Mouse (Mus musculus): ENCODE results near the gene Krba1. TPM values are rescaled to one million over a fixed set of nuclear protein-coding genes. Genes with fewer than 3 reads are reported as not detected.

Krba1 gene
- polyA plus RNA-seq, 1 experiment from 2014 or later = 29.4 TPM

DNA sequence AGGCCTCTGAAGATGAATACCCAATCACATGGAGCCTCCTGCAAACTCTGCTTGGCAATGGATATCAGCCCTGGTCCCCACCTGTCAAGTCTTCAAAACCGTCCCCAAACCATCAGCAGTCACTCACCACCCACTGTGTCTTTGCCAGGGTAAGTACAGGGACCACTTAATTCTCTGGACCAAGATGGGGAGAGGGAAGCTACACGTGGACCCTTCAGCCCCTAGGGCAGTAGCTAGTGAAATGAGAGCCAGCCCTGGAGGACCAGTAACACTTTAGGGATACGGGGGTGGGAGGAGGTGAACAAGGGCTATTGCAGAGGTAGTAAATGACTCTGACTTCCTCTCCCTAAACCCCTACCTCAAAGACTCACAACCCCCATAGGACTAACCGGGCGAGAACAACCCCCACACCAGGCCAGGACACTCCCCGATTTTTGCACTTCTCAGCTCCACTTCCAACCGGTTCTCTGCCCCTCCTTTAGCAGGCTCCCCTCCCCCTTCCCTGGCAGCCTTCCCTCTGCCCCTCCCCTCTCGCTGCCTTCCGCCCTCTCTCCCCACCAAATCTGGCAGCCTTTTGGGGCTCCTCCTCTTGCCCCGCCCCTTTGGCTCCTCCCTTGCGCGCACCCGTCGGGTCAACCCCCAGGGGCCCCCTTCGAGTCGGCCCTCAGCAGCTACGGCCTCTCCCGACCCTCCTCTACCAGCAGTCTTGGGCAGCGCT is 48.4 kb downstream of the Krba1 start:
- peak overlapping the region; percentile 95 for H3K4me2 ChIP-seq (replicated peaks)
- WGBS = 3% methylated on average over 19 of the region's 19 CpGs
- ATAC-seq (replicated peaks) = peak; percentile 75
- peaks cover 12% of the 10 kb centered on the region; the same call in 1 of the 2 replicates for H3K36me3 ChIP-seq
- H3K27ac ChIP-seq (replicated peaks) = peak overlapping the region; percentile 89
- H3K9me3 ChIP-seq = no peaks in the 10 kb centered on the region
- H3K9ac ChIP-seq (replicated peaks) = peak overlapping the region; percentile 56
- H3K27me3 ChIP-seq = peaks cover 10% of the 10 kb centered on the region; the same call in 1 of the 2 replicates
- peak overlapping the region; percentile 62 for H3K4me3 ChIP-seq
- H3K4me1 ChIP-seq = peaks cover 29% of the 10 kb centered on the region

DNA sequence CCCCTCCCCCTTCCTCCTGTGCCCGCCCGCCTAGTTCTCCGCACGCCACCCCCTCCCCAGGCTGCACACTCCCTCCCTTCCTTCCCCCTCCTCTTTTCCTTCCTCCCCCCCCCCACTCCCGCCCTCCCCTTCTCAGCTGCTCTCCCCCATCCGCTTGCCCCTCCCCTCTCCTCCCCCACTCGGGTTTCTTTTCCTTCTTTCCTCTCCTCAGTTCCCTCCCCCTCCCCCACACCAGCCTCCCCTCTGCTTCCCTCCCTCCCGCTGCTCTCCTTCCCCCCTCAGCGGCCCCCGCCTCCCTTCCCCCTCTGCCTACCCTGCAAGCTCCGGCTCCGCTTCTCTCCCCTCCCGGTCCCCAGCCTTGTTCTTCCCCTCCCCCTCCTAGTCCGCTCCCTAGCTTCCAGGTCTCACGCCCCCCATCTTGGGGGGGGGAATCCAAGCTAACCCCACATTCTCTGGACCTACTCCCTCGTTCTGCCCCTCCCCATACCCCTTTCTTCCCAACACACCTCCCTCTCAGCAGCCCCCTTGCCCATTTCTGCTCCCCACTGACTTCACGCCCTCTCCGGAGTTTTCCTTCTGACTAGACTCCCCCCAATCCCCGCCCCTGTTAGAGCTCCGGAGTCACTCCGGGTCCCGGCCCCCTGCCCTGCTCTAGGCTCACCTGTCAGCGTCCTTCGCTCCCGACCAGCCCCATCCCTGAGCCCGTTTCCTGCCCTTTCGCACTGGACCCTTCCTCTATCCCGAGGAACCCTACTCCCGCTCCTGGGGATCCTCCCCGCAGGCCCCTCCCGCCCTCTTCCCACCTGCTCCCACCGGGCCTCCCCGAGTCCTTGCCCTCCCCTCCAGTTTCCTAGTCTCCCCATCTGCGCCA is 49.2 kb downstream of the Krba1 start:
- Histone ChIP-seq H3K36me3 (peaks cover 12% of the 10 kb centered on the region; the same call in 1 of the 2 replicates), H3K9me3 (no peaks in the 10 kb centered on the region), H3K4me2 (replicated peaks) (peak overlapping the region; percentile 95), H3K9ac (replicated peaks) (peak overlapping the region; percentile 75), H3K27me3 (peaks cover 4% of the 10 kb centered on the region; the same call in 1 of the 2 replicates), H3K4me1 (peaks cover 21% of the 10 kb centered on the region), H3K27ac (replicated peaks) (peak overlapping the region; percentile 89), H3K4me3 (peak overlapping the region; percentile 62)
- ATAC-seq (replicated peaks) = peak; percentile 71
- WGBS = 2% methylated on average over 31 of the region's 34 CpGs

DNA sequence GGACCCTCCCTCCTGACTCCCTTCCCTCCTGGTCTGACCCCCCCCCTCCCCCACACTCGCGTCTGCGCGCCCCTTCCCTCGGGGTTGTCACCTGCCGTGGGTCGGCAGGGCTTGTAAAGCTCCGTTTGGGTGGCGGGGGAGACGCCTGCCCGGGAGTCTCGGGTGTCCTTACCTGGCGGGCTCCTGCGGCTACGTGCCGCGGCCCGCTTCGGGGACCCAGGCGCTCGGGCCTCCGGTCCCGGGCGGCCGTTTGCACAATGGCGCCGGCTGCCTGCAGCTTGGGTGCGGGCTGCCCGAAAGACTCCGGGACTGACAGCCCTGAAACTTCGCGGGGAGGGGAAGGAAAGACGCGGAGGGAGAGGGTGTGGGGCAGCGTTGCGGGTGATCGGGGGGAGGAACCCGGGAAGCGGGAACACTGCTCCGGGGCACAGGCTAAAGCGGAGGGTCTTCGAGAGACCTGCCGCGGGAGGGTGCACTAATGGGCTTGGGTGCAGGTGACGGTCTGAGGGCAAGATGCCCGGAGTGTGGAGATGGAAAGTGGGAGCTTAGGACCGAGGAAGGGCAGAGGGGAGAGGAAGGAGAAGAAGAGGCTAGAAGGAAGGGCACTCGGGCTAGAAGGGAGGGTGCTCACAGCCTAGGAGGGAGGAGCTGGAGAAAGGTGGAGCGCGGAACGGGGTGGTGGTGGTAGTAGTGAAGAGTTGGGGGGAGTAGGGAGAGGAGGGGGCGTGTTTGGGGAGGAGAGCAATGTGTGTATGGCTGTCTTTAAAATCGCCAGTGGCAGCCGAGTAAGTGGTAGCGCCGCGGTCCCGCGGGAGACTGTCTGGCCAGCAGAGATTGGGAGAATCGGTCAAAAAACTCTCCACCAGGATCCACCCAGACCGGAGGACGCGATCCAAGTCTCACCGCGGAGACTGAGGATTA is 50.1 kb downstream of the Krba1 start, which contains the start of gene Zfp467:
TSS of gene Zfp467 (minus strand) at position 645 of the 921 bp plus-strand sequence.
- peaks cover 12% of the 10 kb centered on the region; the same call in 1 of the 2 replicates for H3K36me3 ChIP-seq
- no peaks in the 10 kb centered on the region for H3K27me3 ChIP-seq
- WGBS = under 1% methylated on average over 65 of the region's 65 CpGs
- ATAC-seq (replicated peaks) = peak; percentile 33
- H3K27ac ChIP-seq (replicated peaks) = peak within 1 kb of the TSS; percentile 89
- H3K4me1 ChIP-seq = peaks cover 21% of the 10 kb centered on the region
- H3K9me3 ChIP-seq = no peaks in the 10 kb centered on the region
- peak within 1 kb of the TSS; percentile 75 for H3K9ac ChIP-seq (replicated peaks)
- peak within 1 kb of the TSS; percentile 62 for H3K4me3 ChIP-seq
- H3K4me2 ChIP-seq (replicated peaks) = peak within 1 kb of the TSS; percentile 95

DNA sequence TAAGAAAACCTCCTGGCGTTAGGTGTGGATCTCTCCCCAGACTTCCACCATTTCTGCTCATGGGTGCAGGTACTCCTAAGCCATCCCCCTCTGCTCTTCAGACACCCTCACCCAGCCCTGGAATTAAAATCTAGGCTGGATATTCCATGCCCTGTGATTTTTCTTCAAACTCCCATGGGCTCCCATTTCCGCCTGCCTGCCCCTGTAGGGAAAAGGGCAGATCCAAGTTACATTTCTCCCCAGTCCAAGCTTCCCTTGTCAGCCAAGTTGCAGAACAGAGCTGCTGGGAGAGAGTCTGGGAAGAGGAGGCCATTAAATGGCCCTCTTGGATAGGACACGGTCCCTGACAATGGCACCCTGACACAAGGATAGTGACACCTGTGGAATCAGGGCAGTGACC is 50.9 kb downstream of the Krba1 start:
- H3K9me3 ChIP-seq = no peaks in the 10 kb centered on the region
- peaks cover 12% of the 10 kb centered on the region; the same call in 1 of the 2 replicates for H3K36me3 ChIP-seq
- H3K4me2 ChIP-seq (replicated peaks) = peak overlapping the region; percentile 95
- peak overlapping the region; percentile 75 for H3K9ac ChIP-seq (replicated peaks)
- H3K27me3 ChIP-seq = no peaks in the 10 kb centered on the region
- peaks cover 21% of the 10 kb centered on the region for H3K4me1 ChIP-seq
- H3K27ac ChIP-seq (replicated peaks) = peak overlapping the region; percentile 89
- no peak for ATAC-seq (replicated peaks)
- H3K4me3 ChIP-seq = peak overlapping the region; percentile 62
- 41% methylated on average over 3 of the region's 3 CpGs for WGBS

DNA sequence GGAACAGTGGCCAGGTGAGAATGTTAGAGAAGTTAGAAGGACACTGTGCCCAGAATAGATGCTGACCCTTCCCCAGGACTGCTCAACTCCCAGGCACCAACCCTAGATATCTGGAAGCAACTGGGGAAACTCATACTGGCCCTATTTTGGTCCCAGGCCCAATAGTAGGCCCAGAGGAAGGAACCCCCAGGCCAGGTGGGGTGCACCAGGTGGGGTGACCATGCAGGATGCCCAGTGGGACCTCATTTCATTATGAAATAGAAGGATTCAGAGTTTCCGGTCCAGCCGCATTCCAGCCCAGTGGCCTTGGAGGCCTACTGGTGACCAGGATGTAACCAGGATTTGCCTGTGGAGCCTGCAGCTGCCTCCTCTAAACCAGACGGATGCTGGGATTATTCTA is 51.5 kb downstream of the Krba1 start:
- Histone ChIP-seq H3K9me3 (no peaks in the 10 kb centered on the region), H3K36me3 (peaks cover 6% of the 10 kb centered on the region; the same call in 1 of the 2 replicates), H3K4me1 (peaks cover 21% of the 10 kb centered on the region), H3K27ac (replicated peaks) (no peak overlapping the region), H3K9ac (replicated peaks) (no peak overlapping the region), H3K4me2 (replicated peaks) (no peak overlapping the region), H3K27me3 (no peaks in the 10 kb centered on the region), H3K4me3 (no peak overlapping the region)
- WGBS = 71% methylated on average over 3 of the region's 3 CpGs
- ATAC-seq (replicated peaks) = no peak

DNA sequence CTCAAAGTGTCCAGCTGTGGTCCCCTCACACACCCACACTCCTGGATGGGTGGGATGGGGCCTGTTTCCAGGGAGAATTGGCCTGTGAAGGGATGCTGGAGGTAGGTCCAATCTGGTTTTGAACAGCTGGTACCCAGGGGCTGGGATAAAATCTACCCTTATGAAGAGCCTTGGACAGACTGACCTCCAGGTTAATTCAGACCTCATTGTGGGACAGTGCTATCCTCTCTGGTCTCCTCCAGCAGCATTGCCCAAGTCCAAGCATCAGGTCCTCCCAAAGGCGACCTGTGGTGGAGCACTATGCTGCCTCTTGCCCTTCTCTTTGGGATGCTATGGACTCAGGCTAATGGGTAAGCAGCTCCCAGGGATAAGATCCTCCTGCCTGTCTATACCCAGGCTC is 52.5 kb downstream of the Krba1 start, which contains the start of gene Sspo:
TSS of gene Sspo (plus strand) at position 301 of the 400 bp plus-strand sequence.
- Histone ChIP-seq H3K9ac (replicated peaks) (no peak within 1 kb of the TSS), H3K4me3 (no peak within 1 kb of the TSS), H3K4me2 (replicated peaks) (no peak within 1 kb of the TSS), H3K27ac (replicated peaks) (no peak within 1 kb of the TSS), H3K27me3 (no peaks in the 10 kb centered on the region), H3K4me1 (peaks cover 23% of the 10 kb centered on the region), H3K9me3 (no peaks in the 10 kb centered on the region), H3K36me3 (no peaks in the 10 kb centered on the region)
- ATAC-seq (replicated peaks) = no peak
- WGBS = 93% methylated on average over 1 of the region's 1 CpGs

DNA sequence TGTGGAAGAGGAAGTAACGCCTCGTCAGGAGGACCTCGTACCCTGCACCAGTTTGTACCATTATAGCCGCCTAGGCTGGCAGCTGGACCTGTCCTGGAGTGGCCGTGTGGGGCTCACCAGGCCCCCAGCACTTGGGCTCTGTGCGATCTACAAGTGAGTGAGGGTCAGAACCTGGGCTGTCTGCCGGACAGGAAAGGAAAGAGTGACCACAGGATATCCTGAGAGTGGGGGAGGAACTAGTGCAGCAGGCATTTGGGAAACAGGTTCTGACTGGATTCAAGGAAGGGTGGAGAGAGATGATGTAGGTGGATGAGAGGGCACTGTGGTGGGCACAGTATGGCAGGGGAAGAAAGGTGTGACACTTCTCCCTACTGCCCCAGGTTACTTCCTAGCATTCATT is 53.1 kb downstream of the Krba1 start:
- no peak overlapping the region for H3K4me3 ChIP-seq
- no peak overlapping the region for H3K27ac ChIP-seq (replicated peaks)
- no peaks in the 10 kb centered on the region for H3K9me3 ChIP-seq
- H3K9ac ChIP-seq (replicated peaks) = no peak overlapping the region
- H3K4me1 ChIP-seq = peaks cover 19% of the 10 kb centered on the region
- no peaks in the 10 kb centered on the region for H3K27me3 ChIP-seq
- ATAC-seq (replicated peaks) = no peak
- H3K4me2 ChIP-seq (replicated peaks) = no peak overlapping the region
- no peaks in the 10 kb centered on the region for H3K36me3 ChIP-seq
- WGBS = 80% methylated on average over 7 of the region's 7 CpGs

DNA sequence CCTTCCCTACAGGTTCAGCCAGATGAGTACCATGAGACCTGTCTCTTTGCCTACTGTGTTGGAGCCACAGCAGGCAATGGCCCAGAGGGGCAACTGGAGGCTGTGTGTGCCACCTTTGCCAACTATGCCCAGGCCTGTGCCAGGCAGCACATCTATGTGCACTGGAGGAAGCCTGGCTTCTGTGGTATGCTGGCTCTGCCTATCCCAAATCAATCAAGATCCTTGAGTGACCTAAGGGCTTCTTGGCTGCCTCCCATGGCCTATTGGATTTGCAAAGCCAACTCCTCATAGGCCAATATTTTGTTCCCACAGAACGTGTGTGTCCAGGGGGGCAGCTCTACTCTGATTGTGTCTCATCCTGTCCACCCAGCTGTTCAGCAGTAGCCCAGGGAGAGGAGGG is 56.8 kb downstream of the Krba1 start:
- no peak for ATAC-seq (replicated peaks)
- no peak overlapping the region for H3K9ac ChIP-seq (replicated peaks)

DNA sequence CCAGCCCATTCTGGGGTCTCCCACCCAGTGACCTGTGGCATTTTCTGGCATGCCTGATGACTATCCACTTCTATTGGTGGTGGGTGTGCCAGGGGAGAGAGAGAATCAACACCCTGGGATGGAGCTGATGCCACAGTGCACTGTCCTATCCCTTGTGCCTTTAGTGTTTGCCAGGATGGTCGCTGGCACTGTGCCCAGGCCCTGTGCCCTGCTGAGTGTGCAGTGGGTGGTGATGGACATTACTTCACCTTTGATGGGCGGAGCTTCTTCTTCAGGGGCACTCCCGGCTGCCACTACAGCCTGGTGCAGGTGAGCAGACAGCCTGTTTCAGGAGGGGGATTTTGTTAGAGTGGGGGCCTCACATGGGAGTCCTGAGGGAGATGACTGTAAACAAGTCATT is 57.4 kb downstream of the Krba1 start:
- Histone ChIP-seq H3K27ac (replicated peaks) (no peak overlapping the region), H3K4me3 (no peak overlapping the region), H3K27me3 (no peaks in the 10 kb centered on the region), H3K4me1 (0 out of 2 replicates have a peak, but pooled peaks cover 2% of the 10 kb centered on the region), H3K36me3 (no peaks in the 10 kb centered on the region), H3K9ac (replicated peaks) (no peak overlapping the region), H3K4me2 (replicated peaks) (no peak overlapping the region), H3K9me3 (no peaks in the 10 kb centered on the region)
- 76% methylated on average over 3 of the region's 3 CpGs for WGBS
- ATAC-seq (replicated peaks) = no peak

More for the DNA sequence above, 56.8 kb downstream of the Krba1 start:
- Histone ChIP-seq H3K4me2 (replicated peaks) (no peak overlapping the region), H3K4me1 (0 out of 2 replicates have a peak, but pooled peaks cover 2% of the 10 kb centered on the region), H3K9me3 (no peaks in the 10 kb centered on the region), H3K4me3 (no peak overlapping the region), H3K36me3 (no peaks in the 10 kb centered on the region), H3K27ac (replicated peaks) (no peak overlapping the region), H3K27me3 (no peaks in the 10 kb centered on the region)
- 76% methylated on average over 1 of the region's 1 CpGs for WGBS

DNA sequence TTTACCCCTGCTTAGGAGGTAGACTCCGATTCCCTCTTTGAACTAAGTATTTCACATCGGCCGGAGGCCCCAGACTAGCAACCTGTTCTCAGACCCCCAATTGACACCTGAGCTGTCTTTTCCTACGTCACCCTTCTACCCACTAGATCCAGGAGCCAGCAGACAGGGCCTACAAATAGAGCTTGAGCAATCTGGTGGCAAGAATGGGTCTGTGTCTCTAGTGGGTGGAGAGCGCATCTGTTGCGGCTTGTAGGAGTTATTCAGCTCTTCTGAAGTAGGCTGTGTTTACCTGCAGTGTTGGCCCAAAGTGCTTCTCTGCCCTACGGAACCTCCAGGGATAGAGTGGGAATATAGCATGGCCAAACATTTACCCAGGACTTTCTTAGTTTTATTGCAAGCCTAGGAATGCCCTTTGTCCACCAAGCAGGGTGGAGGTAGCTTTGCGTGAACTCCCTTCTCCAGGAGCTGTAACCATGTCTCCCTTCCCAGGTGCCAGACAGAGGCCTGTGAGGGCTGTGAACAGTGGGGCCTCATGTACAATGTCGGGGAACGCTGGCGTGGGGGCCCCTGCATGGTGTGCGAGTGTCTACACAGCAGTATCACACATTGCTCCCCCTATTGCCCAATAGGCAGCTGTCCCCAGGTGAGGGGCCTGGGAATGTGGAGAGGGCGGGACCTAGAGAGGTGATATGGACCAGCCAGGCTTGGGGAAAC is 69.7 kb downstream of the Krba1 start:
- H3K9me3 ChIP-seq = no peaks in the 10 kb centered on the region

DNA sequence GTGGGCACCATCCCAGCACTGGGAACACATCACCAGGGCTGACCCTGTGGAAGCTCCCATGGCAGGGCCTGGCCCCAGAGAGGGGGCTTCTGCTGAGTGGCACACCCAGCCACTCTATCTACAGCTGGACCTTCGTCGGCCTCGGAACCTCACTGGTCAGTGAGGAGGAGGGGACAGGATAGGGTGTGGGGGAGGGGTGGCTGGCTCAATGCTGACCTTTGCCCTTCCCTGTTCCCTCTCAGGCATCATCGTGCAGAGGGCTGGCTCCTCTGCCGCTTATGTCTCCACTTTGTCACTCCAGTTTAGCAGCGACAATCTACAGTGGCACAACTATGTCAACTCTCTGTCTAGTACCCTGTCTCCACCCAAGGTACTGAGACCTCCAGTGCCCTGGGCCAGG is 71.3 kb downstream of the Krba1 start:
- no peaks in the 10 kb centered on the region for H3K27me3 ChIP-seq
- H3K36me3 ChIP-seq = no peaks in the 10 kb centered on the region
- H3K4me1 ChIP-seq = no peaks in the 10 kb centered on the region
- H3K4me2 ChIP-seq (replicated peaks) = no peak overlapping the region
- no peaks in the 10 kb centered on the region for H3K9me3 ChIP-seq
- H3K9ac ChIP-seq (replicated peaks) = no peak overlapping the region
- no peak overlapping the region for H3K27ac ChIP-seq (replicated peaks)
- no peak for ATAC-seq (replicated peaks)
- WGBS = 32% methylated on average over 6 of the region's 6 CpGs
- no peak overlapping the region for H3K4me3 ChIP-seq

More for the DNA sequence above, 69.7 kb downstream of the Krba1 start:
- no peak overlapping the region for H3K4me3 ChIP-seq
- no peak for ATAC-seq (replicated peaks)
- H3K9ac ChIP-seq (replicated peaks) = no peak overlapping the region
- 93% methylated on average over 13 of the region's 13 CpGs for WGBS
- H3K4me2 ChIP-seq (replicated peaks) = no peak overlapping the region
- no peaks in the 10 kb centered on the region for H3K4me1 ChIP-seq
- H3K27me3 ChIP-seq = no peaks in the 10 kb centered on the region
- H3K36me3 ChIP-seq = no peaks in the 10 kb centered on the region
- no peak overlapping the region for H3K27ac ChIP-seq (replicated peaks)
